Mouse (Mus musculus) T-helper 17 cell (primary cell): ENCODE data around the gene Hist1h3h.

ENCODE experiments used
- in situ Hi-C, 2 experiments: fragments of 300-600 bp; cut with MboI, MseI; formaldehyde crosslinking; loops; 1 replicate in 1 of 2; 2 replicates in 1 of 2; pipeline ENCODE4 v1.15.1; 2025; ENCODE audit warnings: high pct_unique_total_duplicates in 2 of 2

Hist1h3h gene

GRCm38 (mm10) chr13:21722993-21723836 lies 5.8 kb downstream of the Hist1h3h start:
- in situ Hi-C loops = loop anchor here in 1 of 2 experiments (5.0 to 25.0 kb wide), 2 partner anchors 1689 to 1849 kb away; partner anchors contain the start of genes Abt1, Hist1h2ad, Hist1h2ae and Hist1h2bf

GRCm38 (mm10) chr13:21727948-21728572 lies 10.6 kb downstream of the Hist1h3h start:
- in situ Hi-C loops = loop anchor here in 1 of 2 experiments (25.0 kb wide), 1 partner anchor 541 kb away; the partner anchor contains the start of gene Trim27

- in situ Hi-C loops = loop anchor here in 1 of 2 experiments (25.0 kb wide), 1 partner anchor 542 kb away; the partner anchor contains the start of gene Trim27
Observed at GRCm38 (mm10) chr13:21729544-21729943, 12.1 kb downstream of the Hist1h3h start.

- in situ Hi-C loops = loop anchor here (5.0 to 25.0 kb wide), 4 partner anchors 101 to 546 kb away; partner anchors contain the start of genes Hist1h2ap (in 1 of the 2), Hist1h2br (in 1 of the 2), Hist1h4n (in 1 of the 2) and Trim27 (in 1 of the 2)
Observed at GRCm38 (mm10) chr13:21733466-21733865, 16.0 kb downstream of the Hist1h3h start.

GRCm38 (mm10) chr13:21734010-21734905 lies 16.8 kb downstream of the Hist1h3h start:
- in situ Hi-C loops = loop anchor here (5.0 to 25.0 kb wide), 4 partner anchors 101 to 547 kb away; partner anchors contain the start of genes Hist1h2ap (in 1 of the 2), Hist1h2br (in 1 of the 2), Hist1h4n (in 1 of the 2) and Trim27 (in 1 of the 2)

GRCm38 (mm10) chr13:21734906-21735767 lies 17.7 kb downstream of the Hist1h3h start, which contains the start of gene Hist1h4j:
Hist1h4j (plus strand) TSS chr13:21735064.
- in situ Hi-C loops = loop anchor here (5.0 to 25.0 kb wide), 4 partner anchors 100 to 548 kb away; partner anchors contain the start of genes Hist1h2ap (in 1 of the 2), Hist1h2br (in 1 of the 2), Hist1h4n (in 1 of the 2) and Trim27 (in 1 of the 2)

GRCm38 (mm10) chr13:21745006-21745405 lies 27.5 kb downstream of the Hist1h3h start:
- in situ Hi-C loops = loop anchor here in 1 of 2 experiments (25.0 kb wide), 1 partner anchor 558 kb away; the partner anchor contains the start of gene Trim27

- in situ Hi-C loops = loop anchor here (5.0 to 25.0 kb wide), 2 partner anchors 43 to 562 kb away; partner anchors contain the start of gene Trim27 (in 1 of the 2)
Observed at GRCm38 (mm10) chr13:21749387-21750158, 32.1 kb downstream of the Hist1h3h start.

GRCm38 (mm10) chr13:21750159-21751017 lies 32.9 kb downstream of the Hist1h3h start, which contains the start of gene Hist1h4k:
Hist1h4k (minus strand) TSS chr13:21750505.
- in situ Hi-C loops = loop anchor here (5.0 kb wide), 1 partner anchor 42 kb away; no protein-coding TSS in a partner anchor

- in situ Hi-C loops = loop anchor here (5.0 kb wide), 1 partner anchor 41 kb away; no protein-coding TSS in a partner anchor
Observed at GRCm38 (mm10) chr13:21751417-21751816, 34.0 kb downstream of the Hist1h3h start.

GRCm38 (mm10) chr13:21751827-21752226 lies 34.4 kb downstream of the Hist1h3h start:
- in situ Hi-C loops = loop anchor here (5.0 kb wide), 1 partner anchor 40 kb away; no protein-coding TSS in a partner anchor

GRCm38 (mm10) chr13:21752356-21752755 lies 34.9 kb downstream of the Hist1h3h start:
- in situ Hi-C loops = loop anchor here (5.0 kb wide), 1 partner anchor 40 kb away; no protein-coding TSS in a partner anchor

- in situ Hi-C loops = loop anchor here (5.0 kb wide), 1 partner anchor 39 kb away; no protein-coding TSS in a partner anchor
Observed at GRCm38 (mm10) chr13:21753051-21753523, 35.6 kb downstream of the Hist1h3h start.

- in situ Hi-C loops = loop anchor here (5.0 kb wide), 1 partner anchor 39 kb away; no protein-coding TSS in a partner anchor
Observed at GRCm38 (mm10) chr13:21753524-21754285, 36.2 kb downstream of the Hist1h3h start, which contains the start of the genes Hist1h2ak and Hist1h2bn. Hist1h2ak (minus strand) TSS chr13:21753827. Hist1h2bn (plus strand) TSS chr13:21754123.

GRCm38 (mm10) chr13:21754294-21755001 lies 37.0 kb downstream of the Hist1h3h start:
- in situ Hi-C loops = loop anchor here (5.0 kb wide), 1 partner anchor 38 kb away; no protein-coding TSS in a partner anchor
